Mouse (Mus musculus) kidney, adult 2 months (tissue): ENCODE data around the gene Phactr3. TPM values are rescaled to one million over a fixed set of nuclear protein-coding genes. Genes with fewer than 3 reads are reported as not detected.

Experiments
- DNase-seq: peaks from one replicate; pipeline ENCODE4 v3.0.0; 2021
- H3K27ac ChIP-seq: fragments of 200-500 bp; 2 replicates; pipeline ENCODE4 v1.5.1; 2012; ENCODE audit warnings: low read depth, low read length, control low read depth, inconsistent platforms; ENCODE audit not compliant: insufficient read depth
- H3K27me3 ChIP-seq: fragments of 200-500 bp; replicated peaks from 2 replicates; pipeline ENCODE4 v1.6.1; 2012; ENCODE audit warnings: mild to moderate bottlenecking, moderate library complexity, low read length, inconsistent platforms; ENCODE audit not compliant: control insufficient read depth, insufficient read depth
- H3K36me3 ChIP-seq: fragments of 200-500 bp; 2 replicates; pipeline ENCODE4 v1.6.1; 2012; ENCODE audit warnings: mild to moderate bottlenecking, moderate library complexity, low read length, inconsistent platforms; ENCODE audit not compliant: control insufficient read depth, insufficient read depth
- H3K4me1 ChIP-seq: fragments of 200-500 bp; 2 replicates; pipeline ENCODE4 v1.6.1; 2011; ENCODE audit warnings: low read length; ENCODE audit not compliant: control insufficient read depth, insufficient read depth
- H3K4me3 ChIP-seq: fragments of 200-500 bp; 2 replicates; pipeline ENCODE4 v1.5.1; 2011; ENCODE audit warnings: mild to moderate bottlenecking, low read depth, low read length, control low read depth; ENCODE audit not compliant: insufficient read depth
- CTCF ChIP-seq: fragments of 200-500 bp; conservative IDR thresholded peaks from 2 replicates; pipeline ENCODE4 v1.5.1; 2011; ENCODE audit warnings: low read depth, mild to moderate bottlenecking, control low read depth, low read length, moderate library complexity, mixed read lengths; ENCODE audit not compliant: insufficient read depth, insufficient read length
- POLR2A ChIP-seq: fragments of 200-500 bp; IDR thresholded peaks from one replicate; pipeline ENCODE4 v1.6.1; 2011; ENCODE audit warnings: low read depth, low read length, control low read depth
- WGBS: fragments of 180-500 bp; shearing (Covaris S2); methylation state at CpG from one replicate; pipeline ENCODE4 v1.1.7; 2018; 5-methylcytosine and 5-hydroxymethylcytosine counted together
- polyA plus RNA-seq: library from polyadenylated mRNA; depleted of rRNA; stranded (reverse); fragments of >200 nt; gene quantifications from 2 replicates; pipeline ENCODE4 v1.2.3, GENCODE M21; 2012

Phactr3 gene
- polyA plus RNA-seq, 1 experiment, result 0.17 TPM

GRCm38 (mm10) chr2:178141489-178141922 lies 22.7 kb downstream of the Phactr3 start:
- 3% methylated on average over 10 of the region's 10 CpGs for WGBS
- no peak overlapping the region for H3K27ac ChIP-seq
- H3K4me1 ChIP-seq, result no peaks in the 10 kb centered on the region
- no peaks in the 10 kb centered on the region for H3K27me3 ChIP-seq
- H3K36me3 ChIP-seq, result no peaks in the 10 kb centered on the region
- no peak for DNase-seq
- TF ChIP-seq POLR2A (no peak), CTCF (no peak)
- H3K4me3 ChIP-seq, result no peak overlapping the region

GRCm38 (mm10) chr2:178142291-178143023 lies 23.7 kb downstream of the Phactr3 start:
- no peak for TF ChIP-seq CTCF
- no peak for TF ChIP-seq POLR2A
- 9% methylated on average over 42 of the region's 42 CpGs for WGBS
- no peaks in the 10 kb centered on the region for H3K36me3 ChIP-seq
- H3K4me3 ChIP-seq, result no peak overlapping the region
- H3K27me3 ChIP-seq, result no peaks in the 10 kb centered on the region
- no peak for DNase-seq
- H3K4me1 ChIP-seq, result no peaks in the 10 kb centered on the region
- H3K27ac ChIP-seq, result no peak overlapping the region

DNA sequence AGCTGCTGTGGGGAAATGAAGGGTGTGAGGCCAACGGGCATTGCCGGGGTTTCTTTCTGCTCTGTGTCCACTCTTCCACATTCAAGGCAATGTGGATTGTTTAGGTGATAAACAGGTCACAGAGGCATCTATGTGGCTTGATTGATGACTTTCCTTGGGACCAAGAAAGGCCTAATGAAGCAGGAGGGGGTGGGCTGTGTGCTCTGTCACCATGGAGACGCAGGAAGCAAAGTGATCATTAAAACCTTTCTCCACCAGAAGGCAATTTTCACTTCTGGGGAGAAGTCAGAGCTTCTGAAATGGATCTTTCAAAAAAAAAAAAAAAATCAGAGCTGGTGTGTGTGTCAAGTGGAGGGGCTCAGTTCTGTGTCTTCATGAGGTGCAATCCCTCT lies 24.2 kb downstream of the Phactr3 start:
- no peak overlapping the region for H3K4me3 ChIP-seq
- 15% methylated on average over 3 of the region's 3 CpGs for WGBS
- H3K4me1 ChIP-seq, result no peaks in the 10 kb centered on the region
- no peak overlapping the region for H3K27ac ChIP-seq
- H3K27me3 ChIP-seq, result no peaks in the 10 kb centered on the region
- TF ChIP-seq CTCF (no peak), POLR2A (no peak)
- no peaks in the 10 kb centered on the region for H3K36me3 ChIP-seq
- DNase-seq, result no peak

GRCm38 (mm10) chr2:178143898-178144297 lies 25.1 kb downstream of the Phactr3 start:
- Histone ChIP-seq H3K27ac (no peak overlapping the region), H3K4me1 (no peaks in the 10 kb centered on the region), H3K4me3 (no peak overlapping the region), H3K27me3 (no peaks in the 10 kb centered on the region), H3K36me3 (no peaks in the 10 kb centered on the region)
- WGBS, result 26% methylated on average over 1 of the region's 1 CpGs
- DNase-seq, result no peak
- TF ChIP-seq POLR2A (no peak), CTCF (no peak)

- H3K4me3 ChIP-seq, result no peak overlapping the region
- H3K36me3 ChIP-seq, result no peaks in the 10 kb centered on the region
- 48% methylated on average over 1 of the region's 1 CpGs for WGBS
- H3K4me1 ChIP-seq, result no peaks in the 10 kb centered on the region
- no peaks in the 10 kb centered on the region for H3K27me3 ChIP-seq
- no peak overlapping the region for H3K27ac ChIP-seq
- DNase-seq, result no peak
- TF ChIP-seq POLR2A (no peak), CTCF (no peak)
These were observed 30.5 kb downstream of the Phactr3 start for GRCm38 (mm10) chr2:178149312-178149711.

DNA sequence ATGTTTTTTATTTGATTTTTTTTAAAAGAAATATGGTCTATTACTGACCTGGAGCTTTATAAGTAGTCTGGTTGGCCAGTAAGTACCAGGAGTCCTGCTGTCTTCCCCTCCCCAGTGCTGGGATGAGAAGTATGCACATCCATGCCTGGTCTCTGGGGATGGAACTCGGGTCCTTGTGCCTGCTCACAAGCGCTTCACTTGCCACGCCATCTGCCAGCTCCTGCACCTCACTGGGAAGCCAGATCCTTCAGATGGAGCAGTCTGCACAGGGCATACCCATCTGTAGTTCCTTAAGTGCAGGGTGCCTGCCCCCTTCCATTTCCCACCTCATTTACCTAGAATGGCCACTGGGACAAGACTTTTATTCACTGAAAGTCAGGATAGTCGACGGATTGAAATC lies 31.9 kb downstream of the Phactr3 start:
- Histone ChIP-seq H3K27ac (no peak overlapping the region), H3K27me3 (no peaks in the 10 kb centered on the region), H3K4me3 (no peak overlapping the region), H3K36me3 (no peaks in the 10 kb centered on the region), H3K4me1 (no peaks in the 10 kb centered on the region)
- no peak for DNase-seq
- WGBS, result 82% methylated on average over 5 of the region's 5 CpGs
- no peak for TF ChIP-seq POLR2A
- no peak for TF ChIP-seq CTCF

GRCm38 (mm10) chr2:178153601-178154000 lies 34.8 kb downstream of the Phactr3 start:
- TF ChIP-seq CTCF, result no peak
- no peak for TF ChIP-seq POLR2A
- no peak for DNase-seq
- H3K4me1 ChIP-seq, result no peaks in the 10 kb centered on the region
- H3K36me3 ChIP-seq, result no peaks in the 10 kb centered on the region
- no peak overlapping the region for H3K27ac ChIP-seq
- WGBS, result 83% methylated on average over 2 of the region's 2 CpGs
- H3K4me3 ChIP-seq, result no peak overlapping the region
- no peaks in the 10 kb centered on the region for H3K27me3 ChIP-seq
